Mouse (Mus musculus) cerebellum, adult 2 months (tissue): ENCODE data around the gene Gm5737.

Source experiments
- CTCF ChIP-seq: fragments of 200-500 bp; IDR thresholded peaks from 2 replicates; pipeline ENCODE4 v1.5.1; 2011; ENCODE audit warnings: low read depth, mild to moderate bottlenecking, control low read depth, low read length, moderate library complexity, borderline replicate concordance; ENCODE audit not compliant: insufficient read depth
- POLR2A ChIP-seq: fragments of 200-500 bp; IDR thresholded peaks from 2 replicates; pipeline ENCODE4 v1.6.1; 2011; ENCODE audit warnings: low read length, control low read depth, borderline replicate concordance; ENCODE audit not compliant: insufficient read depth

- no peak for TF ChIP-seq CTCF
- no peak for TF ChIP-seq POLR2A
These were observed 31.8 kb downstream of the Gm5737 start for GRCm38 (mm10) chr7:120843852-120844435.
